Mouse (Mus musculus): ENCODE results near the gene Card11.

- TF ChIP-seq POLR2A (IDR thresholded peaks at IDR 0.05; ENCODE audit: insufficient read depth, low read depth, low read length): no peak
- TF ChIP-seq CTCF (IDR thresholded peaks at IDR 0.05; ENCODE audit: insufficient read depth, low read depth, low read length): no peak
Observed at GRCm38 (mm10) chr5:140884966-140885365, 115.4 kb downstream of the Card11 start.

Measured in olfactory bulb, adult 2 months (tissue).